Mouse (Mus musculus) kidney, adult 18-20 months (tissue): ENCODE measurements around the gene Gm14548.
"Not testable (repeated sequence)": the region's sequence is repeated elsewhere in the genome, so short reads cannot be mapped to it uniquely, and the experiment has no call there.

Experiments used
- DNase-seq: peaks from one replicate; pipeline ENCODE4 v3.0.0; 2021

Gene Gm14548

DNA sequence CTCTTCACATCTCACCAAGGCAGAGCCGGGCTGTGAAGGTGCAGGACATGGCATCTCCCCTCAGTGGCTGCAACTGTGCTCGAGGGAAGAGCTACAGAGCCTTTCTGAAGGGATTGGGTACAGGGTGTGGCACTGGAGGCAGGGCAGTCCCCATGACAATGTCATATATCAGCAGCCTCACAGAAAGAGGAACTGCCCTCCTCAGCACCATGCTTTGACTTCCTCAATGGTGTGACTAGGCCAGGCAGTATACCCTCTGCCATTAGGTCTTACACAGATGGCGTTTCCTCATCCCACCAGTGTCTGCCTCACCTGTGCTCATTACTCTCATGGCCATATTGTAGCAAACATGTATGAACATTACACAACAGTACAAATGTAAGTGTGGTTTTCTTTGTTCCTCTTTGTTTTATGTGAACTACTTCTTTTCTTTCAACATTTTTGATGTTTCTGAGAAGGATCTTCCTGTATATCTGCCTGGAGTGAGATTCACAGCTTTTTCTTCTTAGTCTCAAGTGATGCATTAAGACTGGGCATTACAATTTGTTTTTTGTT, at the start of gene Gm14548:
TSS of gene Gm14548 (minus strand) at position 85 of the 555 bp plus-strand sequence.
- not testable (repeated sequence) for DNase-seq

DNA sequence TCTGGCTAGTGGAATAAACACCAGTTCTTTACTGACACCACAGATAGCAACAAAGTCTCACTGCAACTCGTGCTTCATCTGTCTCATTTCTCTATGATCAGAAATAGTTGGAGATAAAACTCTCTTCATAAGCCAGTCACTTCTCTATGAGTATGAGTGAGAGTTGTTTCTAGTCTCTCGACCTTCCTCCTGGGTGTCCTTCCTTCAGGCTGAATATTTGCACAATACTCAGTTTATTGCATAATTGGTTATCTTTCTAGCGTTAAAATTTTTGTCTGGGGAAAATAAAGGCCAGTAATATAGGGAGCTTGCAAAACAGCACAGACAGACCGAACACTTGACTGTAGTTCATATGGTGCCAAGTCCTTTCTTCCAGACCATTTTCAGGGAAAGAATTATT, 48.2 kb upstream of the Gm14548 start:
- DNase-seq, result no peak

DNA sequence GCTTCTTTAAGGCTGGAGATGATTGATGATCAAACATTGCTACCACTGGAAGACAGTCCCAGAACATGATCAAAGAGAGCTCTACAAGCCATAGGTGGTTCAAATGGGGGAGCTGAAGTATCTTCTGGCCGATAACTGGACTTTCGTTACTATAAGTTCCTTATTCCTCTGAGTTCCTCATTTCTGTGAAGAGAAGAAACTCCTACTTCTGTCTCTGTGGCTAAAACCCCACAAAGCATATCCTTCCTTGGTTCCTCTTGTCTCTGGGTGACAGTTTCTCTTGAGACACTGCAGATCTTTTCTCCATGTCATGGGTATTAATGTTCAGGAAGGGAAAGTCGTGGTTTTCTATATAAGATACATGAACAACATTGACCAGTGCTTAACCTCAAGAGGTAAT, 43.0 kb upstream of the Gm14548 start:
- no peak for DNase-seq

DNA sequence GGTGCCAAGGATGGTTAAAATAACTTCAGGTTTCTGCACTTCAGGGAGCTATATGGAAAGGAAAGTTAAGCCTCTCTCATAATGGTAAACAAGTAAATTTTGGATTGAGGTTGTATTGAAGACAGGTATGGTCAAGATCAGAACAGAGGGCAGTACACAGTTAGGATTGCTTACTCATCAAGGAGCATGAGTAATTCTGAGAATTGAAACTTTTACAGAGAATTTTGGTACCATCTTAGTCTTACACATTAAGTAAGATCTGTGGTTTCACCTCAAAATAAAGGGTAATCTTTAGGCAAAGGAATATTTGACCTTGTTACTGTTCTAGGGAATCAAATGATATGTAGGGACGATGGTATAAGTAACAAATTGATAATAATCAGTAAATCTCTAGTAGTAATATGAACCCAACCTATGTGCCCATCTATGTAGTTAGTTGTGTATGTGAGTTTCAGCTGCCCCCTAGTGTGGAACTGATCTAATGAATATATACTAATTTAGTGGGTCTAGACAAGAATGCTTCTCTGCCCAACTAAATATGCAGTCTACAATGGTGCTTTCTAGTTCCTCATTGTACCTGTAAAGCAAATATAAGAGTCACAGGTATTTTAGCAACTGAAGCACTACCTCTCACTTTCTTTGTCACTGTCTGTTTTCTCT, 42.1 kb upstream of the Gm14548 start:
- DNase-seq, result no peak

DNA sequence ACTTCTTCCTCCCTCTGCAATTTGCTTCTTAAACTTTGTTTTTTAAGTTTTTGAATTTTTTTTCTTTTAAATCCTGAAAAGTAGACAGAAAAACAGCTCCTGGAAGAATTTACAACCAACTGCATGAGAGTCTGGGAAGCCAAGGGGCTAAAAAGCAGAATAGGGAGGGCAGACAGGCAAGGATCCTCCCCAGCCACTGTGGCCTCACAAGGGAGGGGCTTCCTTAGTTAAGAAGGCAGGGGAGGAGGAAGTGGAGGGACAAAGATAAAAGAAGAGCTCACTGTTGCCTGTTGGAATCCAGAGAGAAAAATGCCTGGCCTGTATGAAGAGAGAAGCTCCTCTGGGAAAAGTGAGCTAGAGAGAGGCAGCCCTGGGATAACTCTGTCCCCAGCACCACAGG, 37.6 kb upstream of the Gm14548 start:
- not testable (repeated sequence) for DNase-seq

DNA sequence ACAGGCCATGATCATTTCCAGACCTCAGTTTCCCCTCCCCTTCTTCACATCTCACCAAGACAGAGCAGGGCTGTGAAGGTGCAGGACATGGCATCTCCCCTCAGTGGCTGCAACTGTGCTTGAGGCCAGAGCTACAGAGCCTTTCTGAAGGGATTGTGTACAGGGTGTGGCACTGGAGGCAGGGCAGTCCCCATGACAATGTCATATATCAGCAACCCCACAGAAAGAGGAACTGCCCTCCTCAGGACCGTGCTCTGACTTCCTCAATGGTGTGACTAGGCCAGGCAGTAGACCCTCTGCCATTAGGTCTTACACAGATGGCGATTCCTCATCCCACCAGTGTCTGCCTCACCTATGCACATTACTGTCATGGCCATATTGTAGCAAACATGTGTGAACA, 17.5 kb upstream of the Gm14548 start, which contains the start of gene Lilra6:
TSS of gene Lilra6 (minus strand) at position 117 of the 400 bp plus-strand sequence.
- DNase-seq, result not testable (repeated sequence)

DNA sequence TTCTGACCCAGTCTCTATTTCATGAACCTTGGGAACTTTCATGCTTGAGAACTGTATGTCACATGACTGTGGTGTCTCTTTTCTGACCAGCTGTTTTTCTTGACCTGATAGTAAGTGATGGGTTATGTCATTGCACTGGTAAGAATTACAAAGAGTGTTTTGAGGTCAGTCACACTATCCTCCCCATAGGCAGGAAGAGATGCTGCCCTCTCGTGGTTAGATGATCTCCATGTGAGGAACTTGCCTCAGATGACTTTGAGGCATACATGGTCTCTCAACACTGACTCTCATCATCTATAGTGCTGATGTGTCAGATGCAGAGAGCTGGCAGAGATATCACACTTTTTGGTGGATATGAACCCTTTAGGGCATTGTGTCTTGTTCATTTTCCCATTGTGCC, 5.8 kb upstream of the Gm14548 start:
- no peak for DNase-seq

DNA sequence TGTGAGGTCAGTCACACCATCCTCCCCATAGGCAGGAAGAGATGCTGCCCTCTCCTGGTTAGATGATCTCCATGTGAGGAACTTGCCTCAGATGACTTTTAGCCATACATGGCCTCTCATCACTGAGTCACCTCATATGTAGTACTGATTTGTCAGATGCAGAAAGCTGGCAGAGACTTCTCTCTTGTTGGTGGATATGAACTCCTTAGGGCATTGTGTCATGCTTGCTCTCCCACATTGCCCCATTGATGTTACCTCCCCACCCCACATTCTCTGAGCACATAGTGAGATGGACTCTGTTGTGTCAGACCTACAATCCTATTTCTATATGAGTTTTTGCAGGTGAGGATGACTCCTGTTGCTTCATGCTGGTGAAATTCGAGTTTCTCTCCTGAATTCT, 22.9 kb downstream of the Gm14548 start:
- DNase-seq, result not testable (repeated sequence)

DNA sequence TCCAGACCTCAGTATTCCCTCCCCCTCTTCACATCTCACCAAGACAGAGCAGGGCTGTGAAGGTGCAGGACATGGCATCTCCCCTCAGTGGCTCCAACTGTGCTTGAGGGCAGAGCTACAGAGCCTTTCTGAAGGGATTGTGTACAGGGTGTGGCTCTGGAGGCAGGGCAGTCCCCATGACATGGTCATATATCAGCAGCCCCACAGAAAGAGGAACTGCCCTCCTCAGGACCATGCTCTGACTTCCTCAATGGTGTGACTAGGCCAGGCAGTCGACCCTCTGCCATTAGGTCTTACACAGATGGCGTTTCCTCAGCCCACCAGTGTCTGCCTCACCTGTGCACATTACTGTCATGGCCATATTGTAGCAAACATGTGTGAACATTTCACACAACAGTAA, 53.0 kb downstream of the Gm14548 start, which contains the start of gene Pira2:
TSS of gene Pira2 (minus strand) at position 101 of the 400 bp plus-strand sequence.
- DNase-seq, result not testable (repeated sequence)

DNA sequence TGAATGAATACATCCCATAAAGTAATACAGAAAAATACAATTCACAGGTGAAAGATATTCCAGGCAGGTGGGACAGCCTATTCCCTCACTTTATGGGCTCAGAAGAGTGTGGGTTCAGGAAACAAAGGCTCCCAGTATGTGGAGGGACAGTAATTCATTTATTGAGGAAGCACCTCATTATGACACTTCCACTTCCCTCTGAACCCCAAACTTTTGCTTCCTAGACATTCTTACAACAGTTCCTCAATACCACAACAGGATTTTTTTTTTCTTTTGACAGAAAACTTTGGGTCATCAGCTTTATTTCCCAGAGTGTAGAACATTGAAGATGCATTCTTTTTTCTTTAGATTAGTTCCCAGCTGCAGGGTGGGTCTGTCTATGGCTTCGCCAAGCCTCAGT, 60.1 kb downstream of the Gm14548 start:
- not testable (repeated sequence) for DNase-seq
